Mouse (Mus musculus): ENCODE measurements around the gene H1f0.
"Not testable (repeated sequence)": the region's sequence is repeated elsewhere in the genome, so short reads cannot be mapped to it uniquely, and the experiment has no call there.

H1f0 gene

DNA sequence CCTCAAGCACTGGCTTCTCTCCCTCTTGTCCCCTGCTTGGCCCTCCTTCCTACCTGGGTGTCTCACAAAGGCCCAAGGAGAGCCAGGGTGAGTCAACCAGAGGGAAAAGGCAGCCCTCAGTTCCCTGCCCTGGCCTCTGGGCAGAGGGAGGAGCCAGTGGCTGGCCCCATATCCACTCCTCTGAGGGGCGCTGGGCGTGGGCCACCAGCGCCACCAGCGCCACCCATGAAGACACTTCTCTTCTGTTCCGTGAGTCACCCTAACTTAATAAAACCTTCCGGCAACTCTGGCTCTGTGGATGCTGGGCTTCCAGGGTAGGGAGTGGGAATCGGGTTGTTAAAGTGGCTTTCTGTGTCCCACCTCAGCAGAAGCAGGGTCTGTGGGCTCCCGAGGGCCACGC, 22.7 kb upstream of the H1f0 start:
- DNase-seq = no peak

DNA sequence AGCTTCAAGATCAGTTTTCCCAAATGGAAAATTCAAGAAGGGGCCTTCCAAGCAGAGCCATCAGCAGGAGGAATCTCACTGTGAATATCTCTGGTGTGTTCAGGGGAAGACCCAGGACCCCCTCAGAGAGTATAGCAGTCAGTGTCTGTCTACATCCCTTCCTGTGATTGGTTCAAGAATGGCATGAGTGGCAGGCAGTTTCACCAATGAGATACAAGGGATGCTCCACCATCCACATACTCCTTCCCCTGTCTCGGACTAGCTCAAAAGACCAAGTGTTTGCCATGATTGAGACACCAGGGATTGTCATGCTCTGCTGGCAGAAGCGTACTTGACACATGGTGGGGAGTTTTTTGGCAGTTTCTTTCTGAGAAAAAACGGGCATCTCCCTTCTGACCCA, 21.6 kb upstream of the H1f0 start:
- DNase-seq = no peak

DNA sequence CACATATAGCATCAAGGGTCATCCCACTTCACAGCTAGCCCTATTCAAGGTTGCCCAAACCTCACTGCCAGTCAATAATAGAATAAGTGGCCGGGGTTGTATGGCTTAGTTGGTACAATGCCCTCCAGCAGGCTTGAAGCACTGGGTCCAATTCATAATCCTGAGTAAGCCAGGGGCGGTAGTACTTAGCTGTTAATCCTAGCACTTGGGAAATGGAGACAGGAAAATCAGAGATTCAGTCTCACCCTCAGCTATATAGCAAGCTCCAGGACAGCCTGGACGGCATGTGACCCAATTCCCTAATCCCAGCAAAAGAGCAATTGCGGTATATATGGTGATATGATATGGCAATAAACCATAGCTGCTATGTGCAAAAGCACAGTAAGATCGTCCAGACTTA, 21.2 kb upstream of the H1f0 start:
- DNase-seq = no peak

DNA sequence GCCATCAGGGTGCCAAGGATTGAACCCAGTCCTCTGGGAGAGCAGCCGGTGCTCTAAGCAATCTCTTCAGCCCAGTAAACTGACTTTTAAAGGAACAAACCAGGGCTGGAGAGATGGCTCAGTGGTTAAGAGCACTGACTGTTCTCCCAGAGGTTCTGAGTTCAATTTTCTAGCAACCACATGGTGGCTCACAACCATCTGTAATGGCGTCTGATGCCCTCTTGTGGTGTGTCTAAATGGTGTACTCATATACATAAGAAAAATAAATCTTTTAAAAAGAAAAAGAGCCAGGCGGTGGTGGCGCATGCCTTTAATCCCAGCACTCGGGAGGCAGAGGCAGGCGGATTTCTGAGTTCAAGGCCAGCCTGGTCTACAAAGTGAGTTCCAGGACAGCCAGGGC, 20.4 kb upstream of the H1f0 start:
- not testable (repeated sequence) for DNase-seq

DNA sequence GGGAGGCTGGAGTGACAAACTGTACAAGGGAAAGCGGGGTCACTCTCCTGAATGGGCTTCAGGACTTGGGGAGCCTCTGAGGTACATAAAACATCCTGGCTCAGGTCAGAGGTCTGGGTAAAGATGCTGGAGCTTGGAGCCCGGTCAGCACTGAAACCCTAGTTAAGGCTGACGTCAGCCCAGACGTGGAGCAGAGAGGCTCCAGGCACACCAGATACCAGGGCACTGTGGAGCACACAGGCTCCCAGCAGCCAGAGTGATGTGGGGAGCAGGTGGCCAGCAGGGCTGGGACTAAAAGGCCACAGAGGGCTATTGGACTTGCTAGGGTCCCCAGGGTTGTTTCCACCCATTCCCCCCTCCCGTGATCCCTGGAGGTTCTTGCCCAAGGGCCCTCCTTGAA, 18.5 kb upstream of the H1f0 start:
- no peak for DNase-seq

DNA sequence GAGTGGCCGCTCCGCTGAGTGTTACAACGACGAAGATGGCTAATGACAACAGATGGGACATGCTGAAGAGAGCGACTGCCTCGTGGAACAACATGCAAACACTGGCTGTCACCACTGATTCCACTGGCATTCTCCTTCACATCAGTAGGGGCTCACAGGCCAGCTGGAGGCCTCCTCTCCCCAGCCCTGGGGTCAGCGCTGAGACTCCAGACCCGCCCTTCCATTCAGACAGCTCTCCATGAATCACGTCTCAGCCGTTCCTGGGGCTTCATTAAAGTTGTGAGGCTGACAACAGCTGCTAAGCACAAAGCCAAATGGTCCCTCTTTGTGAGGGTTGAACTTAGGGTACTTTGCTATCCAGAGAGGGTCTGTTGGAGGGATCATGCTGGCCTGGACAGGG, 16.7 kb upstream of the H1f0 start:
- DNase-seq = no peak

DNA sequence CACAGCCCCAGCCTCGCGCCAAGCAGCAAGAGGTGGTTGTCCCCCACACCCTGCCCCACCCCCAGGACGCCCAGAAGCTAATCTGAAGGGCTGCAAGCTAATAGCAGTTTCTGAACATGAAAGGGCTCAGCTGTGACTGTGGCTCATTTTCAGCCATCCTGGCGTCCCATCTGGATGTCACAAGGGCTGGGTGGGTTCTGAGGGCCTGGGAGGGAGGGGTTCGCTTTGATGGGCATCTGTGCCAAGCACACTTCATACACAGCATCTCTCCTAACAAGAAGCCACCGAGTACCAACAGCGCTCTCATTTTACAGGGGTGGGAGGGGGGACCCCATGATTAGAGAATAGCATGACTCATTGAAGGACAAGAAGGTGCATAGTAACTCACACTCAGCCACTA, 14.9 kb upstream of the H1f0 start:
- DNase-seq = no peak

DNA sequence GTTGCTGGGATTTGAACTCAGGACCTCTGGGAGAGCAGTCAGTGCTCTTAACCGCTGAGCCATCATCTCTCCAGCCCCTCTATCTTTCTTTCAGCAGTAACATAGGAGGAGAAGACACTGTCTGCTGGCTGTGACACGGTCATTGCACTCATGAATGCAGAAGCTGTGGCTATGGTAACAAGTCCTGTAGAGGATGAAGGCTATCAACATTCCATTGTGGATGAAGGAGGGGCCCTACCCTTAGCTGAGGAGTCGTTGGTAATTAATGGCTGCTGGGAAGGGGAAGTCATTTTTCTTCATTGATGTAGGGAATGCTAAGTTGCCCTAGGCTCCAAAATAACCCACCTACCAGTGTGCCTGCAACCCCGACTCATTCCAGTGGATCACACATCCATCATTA, 10.1 kb upstream of the H1f0 start:
- DNase-seq = no peak

DNA sequence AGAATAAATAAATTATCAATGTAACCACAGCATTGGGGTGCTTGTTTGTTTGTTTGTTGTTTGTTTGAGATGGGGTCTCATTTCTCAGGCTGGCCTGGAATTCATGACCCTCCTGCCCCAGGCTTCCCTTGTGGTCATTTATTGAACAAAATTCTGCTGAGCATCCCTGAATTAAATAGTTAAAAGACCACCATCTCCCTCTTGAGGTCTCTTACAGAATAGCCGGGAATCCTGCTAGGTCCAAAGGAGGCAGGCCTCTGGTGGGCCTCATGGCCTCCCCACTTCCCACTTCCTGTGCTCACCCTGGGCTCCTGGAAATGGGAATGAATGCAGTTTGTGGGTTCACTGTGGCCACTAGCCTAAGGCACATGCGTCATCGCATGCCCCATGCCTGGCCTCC, 9.4 kb upstream of the H1f0 start:
- DNase-seq = no peak

DNA sequence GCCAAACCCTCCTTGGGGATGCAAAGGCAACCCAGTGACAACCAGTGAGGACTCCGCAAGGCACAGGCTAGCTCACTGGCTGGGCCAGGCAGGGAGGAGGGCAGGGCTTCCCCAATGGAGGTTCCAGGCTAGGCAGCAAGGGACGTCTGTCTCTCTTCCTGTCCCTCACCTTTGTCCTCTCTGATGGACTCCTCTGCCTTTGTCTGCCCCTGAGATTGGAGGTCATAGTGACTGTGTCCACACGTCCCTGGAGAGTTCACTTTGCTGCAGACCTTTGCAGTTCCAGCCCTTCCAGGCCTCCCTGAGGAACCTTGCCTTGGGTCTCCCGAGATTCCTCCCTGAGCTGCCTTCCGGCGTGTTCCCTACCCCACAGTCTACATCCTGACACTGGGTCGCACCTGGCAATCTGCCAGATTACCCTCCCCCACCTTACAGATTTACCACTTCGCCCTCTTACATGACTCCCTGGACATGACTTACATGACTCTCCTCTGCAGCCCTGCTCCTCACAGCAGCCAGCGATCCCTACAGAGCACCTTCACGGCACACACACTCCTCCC, 5.5 kb upstream of the H1f0 start:
- DNase-seq = no peak

DNA sequence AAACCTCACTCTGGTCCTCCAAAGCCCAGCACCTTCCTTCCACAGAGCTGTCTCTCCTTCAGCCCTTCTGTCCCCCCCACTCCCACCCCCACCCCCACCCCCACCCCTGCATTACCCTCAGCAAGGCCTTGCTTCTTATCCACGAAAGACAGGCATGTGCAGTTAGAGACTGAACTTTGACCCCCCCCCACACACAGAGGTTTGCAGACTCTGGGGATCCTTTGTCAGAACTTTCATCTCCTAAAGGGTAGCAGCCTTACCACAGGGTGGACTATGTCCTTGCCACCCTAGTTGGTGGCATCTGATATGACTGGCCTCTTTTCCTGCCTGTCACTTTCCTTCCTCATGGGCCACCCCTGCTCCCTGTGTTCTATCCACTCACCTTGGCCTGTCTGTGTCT, 4.9 kb upstream of the H1f0 start:
- DNase-seq = no peak

DNA sequence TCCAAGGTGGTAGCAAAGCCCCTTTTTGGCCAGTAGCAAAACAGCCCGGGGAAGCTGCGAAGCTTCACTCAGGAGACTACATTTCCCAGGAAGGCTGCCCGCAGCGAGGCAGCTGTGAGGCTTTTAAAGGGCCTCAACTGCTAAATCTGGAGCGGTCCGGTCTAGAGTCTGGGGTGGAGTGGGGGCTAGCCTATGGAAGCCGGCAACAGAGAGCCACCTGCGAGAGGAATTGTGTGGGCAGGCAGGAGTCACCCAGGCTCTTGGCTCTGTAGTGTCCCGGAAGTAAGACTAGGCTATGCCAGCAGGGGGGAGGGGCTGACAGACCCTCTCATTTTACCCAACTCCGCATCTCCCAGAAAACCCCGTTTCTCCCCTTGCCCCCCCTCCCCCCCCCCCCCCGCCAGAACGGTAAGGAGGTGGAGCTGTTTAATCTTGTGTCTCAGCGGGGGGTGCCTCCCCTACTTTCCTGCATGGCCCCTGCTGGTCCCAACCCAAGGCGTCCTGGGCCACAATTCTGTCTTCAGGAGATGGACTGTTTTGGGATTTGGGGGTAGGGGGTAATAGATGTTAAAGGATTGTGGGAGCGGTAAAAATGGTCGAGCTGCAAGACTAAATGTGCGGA, 2.5 kb upstream of the H1f0 start:
- DNase-seq = peak in 1 of 2 experiments; percentile 33

DNA sequence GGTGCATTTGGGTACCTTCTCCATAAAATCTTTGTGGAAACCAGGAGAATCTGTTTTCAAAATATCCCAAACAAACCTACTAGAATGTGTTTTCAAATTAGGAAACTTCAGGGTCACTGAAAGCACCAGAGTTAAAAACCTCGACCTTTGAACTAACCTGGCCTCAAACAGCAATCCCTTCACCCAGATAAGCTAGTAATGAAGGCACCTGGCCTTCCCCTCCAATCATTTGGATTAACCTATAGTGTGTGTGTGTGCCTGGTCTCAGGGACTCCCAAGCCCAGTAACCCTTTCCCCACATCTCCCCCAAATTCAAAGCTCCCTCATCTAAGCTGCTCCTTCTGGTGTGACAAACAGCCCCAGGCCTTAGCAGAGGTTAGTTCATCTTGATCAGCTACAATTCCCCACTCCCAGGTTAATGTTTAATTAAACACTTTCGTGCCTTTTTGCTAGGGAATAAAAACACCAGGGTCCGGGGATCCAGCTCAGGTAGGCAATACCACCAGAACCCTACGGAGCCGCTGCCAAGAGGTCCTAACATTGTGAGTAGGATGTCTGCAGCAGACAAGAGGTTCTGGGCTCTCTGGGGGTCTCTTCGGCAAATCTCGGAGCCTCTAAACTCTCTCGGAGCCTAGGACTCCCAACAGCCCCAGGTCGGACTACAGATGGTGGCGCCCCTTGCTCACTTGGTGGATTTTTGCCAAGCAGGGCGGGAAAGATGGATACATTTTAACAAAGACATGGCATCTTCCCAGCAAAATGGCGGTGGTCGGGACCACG, 1.5 kb upstream of the H1f0 start:
- DNase-seq = no peak

DNA sequence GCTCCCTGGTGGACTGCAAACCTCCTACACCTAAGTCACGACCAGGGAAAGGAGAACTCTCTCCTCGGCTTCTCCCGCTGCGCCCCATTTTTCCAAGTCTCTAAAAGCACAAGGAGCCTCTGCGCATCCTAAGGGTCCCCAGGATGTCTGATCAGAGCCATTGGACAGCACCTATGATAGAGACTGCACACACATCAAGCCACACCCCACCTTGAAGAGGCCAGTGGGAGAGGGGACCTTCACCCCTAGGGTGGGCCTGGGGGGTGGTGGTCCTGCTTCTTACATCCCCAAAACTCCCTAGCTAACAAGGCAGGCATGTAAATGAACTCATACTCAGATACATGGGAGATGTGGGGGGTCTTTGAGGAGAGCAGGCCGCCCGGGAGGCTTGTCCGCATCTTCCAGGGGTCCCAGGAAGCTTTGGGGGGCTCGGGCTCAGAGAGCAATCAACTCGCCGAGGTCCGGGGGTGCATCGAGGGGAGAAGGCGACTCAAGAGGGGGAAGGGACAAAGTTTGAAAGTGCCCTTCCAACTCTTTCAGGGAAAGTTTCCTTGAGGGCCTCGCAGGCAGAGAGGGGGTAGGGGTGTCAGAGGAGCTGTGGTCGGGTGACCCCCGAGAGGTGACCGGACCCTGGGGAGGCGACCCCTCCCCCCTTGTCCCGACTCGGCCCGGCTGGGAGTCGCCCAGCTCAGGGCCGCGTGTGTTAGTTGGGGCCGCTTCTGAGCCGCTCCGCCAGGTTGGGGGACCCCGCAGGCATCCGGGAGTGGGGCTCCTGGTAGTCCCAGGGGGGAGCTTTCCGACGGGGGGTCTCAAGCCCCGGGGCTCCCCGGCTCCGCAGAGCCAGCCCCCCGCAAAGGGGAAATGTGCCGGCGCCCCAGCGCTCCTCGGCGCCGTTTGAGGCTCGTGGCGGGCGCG, 702 bp upstream of the H1f0 start:
- peak; percentile 46 to 61 for DNase-seq

DNA sequence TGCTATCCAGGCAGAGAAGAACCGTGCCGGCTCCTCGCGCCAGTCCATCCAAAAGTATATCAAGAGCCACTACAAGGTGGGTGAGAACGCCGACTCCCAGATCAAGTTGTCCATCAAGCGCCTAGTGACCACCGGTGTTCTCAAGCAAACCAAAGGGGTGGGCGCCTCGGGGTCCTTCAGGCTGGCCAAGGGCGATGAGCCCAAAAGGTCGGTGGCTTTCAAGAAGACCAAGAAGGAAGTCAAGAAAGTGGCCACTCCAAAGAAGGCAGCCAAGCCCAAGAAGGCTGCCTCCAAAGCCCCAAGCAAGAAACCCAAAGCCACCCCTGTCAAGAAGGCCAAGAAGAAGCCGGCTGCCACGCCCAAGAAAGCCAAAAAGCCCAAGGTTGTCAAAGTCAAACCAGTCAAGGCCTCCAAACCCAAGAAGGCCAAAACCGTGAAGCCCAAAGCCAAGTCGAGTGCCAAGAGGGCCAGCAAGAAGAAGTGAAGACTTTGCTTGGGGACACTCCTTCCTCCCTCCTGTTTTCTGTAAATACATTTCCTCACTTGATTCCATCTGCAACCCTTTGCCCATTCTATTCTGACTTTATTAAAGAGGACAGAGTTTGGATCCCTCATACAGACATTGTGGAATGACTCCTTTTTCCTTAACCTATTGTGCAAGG, 704 bp downstream of the H1f0 start:
- no peak for DNase-seq

DNA sequence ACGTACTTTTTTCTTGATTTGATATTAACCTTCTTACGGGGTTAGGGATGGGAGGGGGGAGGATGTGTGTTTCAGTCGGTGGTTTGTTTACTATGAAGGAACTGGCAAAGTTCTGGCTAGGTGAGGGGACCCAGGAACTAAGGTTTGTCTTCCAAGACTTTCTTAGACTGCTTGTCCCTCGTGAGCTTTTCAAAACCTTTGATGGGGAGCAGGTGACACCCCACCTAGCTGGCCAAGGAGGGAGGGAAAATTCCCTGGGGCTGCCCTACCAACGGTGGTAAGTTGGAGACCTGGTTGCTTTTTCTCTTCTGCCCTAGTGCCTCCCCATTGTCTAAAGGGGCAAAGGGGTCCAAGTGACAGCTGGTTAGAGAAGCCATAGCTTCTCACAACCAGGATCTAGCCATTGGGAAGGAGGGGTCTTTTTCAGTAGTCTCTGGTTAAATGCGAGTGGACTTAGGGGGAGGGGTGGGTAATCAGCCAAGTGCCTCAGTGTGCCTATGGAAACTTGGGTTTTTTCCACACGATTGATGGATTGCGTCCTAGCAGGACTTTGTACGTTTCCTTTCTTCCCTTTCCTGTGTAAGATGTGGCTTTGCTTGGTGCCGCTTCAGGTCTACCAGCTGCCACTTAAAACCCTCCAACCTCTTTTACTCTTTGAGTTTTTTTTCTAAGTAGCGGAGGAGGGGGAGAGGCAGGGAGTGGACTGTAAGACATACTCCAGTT, 1.4 kb downstream of the H1f0 start:
- DNase-seq = peak in 1 of 2 experiments; percentile 30

DNA sequence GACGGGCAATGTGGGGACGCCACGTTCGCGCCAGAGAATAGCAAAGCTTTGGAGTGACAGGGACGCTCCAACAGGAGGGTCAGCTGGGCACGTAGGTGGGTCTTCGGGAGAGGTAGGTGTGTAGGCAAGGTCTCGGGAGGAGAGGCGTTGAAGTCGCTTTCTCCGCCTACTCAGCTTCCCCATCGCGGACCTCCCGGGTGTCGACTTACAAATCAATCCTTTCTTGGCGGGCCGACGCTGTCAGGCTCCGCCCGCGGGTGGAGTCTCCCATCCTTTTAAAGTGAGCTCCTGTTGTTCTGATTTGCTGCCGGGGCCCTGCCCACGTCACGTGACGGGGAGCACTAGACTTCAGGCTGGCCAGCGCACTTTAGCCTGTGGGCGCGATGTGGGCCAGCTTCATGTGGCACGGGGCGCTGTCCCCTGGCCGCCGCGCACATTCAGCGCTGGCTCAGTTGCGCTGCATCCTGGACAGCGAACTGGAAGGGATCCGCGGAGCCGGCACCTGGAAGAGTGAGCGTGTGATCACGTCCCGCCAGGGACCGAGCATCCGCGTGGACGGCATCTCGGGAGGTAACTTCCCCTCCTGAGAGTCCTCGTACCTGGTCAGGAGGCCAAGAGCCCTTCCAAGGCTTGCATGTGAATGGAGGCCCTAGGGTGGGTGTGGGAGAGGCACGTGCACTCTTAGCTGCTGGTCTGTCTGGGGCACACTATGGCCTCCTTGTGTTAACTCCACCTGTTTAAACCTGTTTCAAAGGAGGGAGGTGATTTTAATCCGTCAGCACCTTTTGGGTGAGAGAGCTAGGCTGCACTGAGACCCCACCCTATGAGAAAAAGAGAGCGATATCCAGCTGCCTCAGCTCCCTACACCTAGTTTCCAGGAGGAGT, 2.5 kb downstream of the H1f0 start:
- peak; percentile 87 to 92 for DNase-seq

DNA sequence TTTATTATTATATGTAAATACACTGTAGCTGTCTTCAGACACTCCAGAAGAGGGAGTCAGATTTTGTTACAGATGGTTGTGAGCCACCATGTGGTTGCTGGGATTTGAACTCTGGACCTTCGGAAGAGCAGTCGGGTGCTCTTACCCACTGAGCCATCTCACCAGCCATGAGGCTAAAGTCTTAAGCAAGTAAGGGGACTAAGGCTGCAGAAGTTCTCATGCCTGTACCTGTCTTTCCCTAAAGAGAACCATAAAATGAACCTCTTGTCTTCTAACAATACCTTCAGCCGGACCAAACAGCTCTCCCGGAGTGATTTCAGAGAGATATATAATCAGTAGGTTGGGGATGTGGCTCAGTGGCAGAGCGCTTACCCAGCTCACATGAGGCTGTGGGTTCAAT, 3.7 kb downstream of the H1f0 start:
- not testable (repeated sequence) for DNase-seq

DNA sequence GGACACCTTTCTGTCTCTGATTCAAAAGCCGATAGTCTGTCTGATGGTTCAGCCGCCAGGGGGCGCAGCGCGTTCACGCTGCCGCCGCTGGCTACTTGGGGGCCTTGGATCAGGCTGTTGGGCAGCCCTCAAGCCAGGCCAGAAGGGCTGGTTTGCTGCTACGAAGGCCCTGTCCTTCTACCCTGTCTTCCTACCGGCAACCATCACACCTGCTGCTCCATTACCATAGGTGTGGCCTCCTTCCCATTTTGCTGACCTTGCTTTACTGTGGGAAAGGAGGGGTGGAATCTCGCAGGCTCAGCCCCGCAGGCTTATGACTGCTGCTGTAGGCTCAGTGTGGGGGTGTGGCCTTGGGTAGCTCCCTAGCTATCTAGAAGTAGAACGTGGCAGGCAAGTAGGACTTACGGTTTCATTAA, 9.7 kb downstream of the H1f0 start:
- DNase-seq = peak; percentile 78 to 90

DNA sequence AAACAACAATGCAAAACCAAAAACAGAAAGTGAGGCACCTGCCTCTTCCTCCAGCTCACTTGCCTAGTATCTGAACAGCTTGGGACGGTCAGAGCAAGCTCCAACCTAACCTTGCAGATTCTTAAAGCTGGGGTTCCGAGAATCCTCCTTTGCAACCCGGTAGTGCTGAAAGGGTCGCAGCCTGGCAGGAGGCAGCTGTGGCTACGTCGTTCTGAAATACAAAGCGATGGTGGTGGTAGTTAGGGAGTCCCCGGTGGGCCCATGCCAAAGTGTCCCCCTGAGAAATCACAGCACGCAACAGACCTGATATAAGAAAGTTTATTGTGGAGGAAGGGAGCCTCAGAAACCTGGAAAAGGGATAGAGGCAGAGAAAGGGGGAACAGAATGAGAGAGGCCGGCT, 10.1 kb downstream of the H1f0 start:
- DNase-seq = no peak

DNA sequence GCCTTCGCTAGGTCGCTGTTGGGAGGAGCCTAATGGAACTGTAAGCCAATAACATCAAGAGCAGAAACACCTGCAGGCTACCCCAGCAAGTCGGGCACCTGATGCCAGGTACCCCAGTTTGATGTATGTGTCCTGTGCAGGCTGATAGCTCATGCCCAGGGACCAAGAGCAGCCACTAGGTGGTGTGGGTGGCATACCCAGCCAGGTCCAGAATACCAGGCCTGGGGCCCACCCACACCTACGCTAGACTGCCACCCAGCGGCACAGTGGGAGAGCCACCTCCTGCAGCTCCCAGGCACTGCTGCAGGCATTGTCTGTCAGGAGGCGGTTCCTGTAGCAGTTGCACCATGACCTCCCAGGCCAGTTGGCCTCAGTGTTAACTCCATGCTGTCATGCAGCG, 10.6 kb downstream of the H1f0 start:
- peak; percentile 64 to 70 for DNase-seq
